Mouse (Mus musculus): ENCODE measurements around the gene Ehd1. TPM values are rescaled to one million over a fixed set of nuclear protein-coding genes. Genes with fewer than 3 reads are reported as not detected.
"Not testable (repeated sequence)": the region's sequence is repeated elsewhere in the genome, so short reads cannot be mapped to it uniquely, and the experiment has no call there.

Ehd1 gene
- polyA plus RNA-seq, 1 experiment from 2014 or later, result 80.0 TPM

- Histone ChIP-seq H3K9me3 (ENCODE audit: control insufficient read depth, low read length) (no peaks in the 10 kb centered on the region), H3K4me3 (replicated peaks; ENCODE audit: low read length) (no peak overlapping the region), H3K27ac (no peak overlapping the region), H3K4me2 (replicated peaks) (no peak overlapping the region), H3K9ac (no peak overlapping the region), H3K27me3 (ENCODE audit: control insufficient read depth, insufficient read depth, low read length) (no peaks in the 10 kb centered on the region), H3K36me3 (replicated peaks; ENCODE audit: control insufficient read depth, insufficient read depth) (peaks cover 71% of the 10 kb centered on the region), H3K4me1 (replicated peaks; ENCODE audit: control insufficient read depth, insufficient read depth, low read length) (peaks cover 27% of the 10 kb centered on the region)
- ATAC-seq (ENCODE audit: low FRiP score) (no peak), DNase-seq (ENCODE audit: low spot score) (no peak)
- 81% methylated on average over 5 of the region's 5 CpGs for WGBS
Observed at GRCm38 (mm10) chr19:6283001-6283400, 6.5 kb downstream of the Ehd1 start.

GRCm38 (mm10) chr19:6284502-6284901, 8.0 kb downstream of the Ehd1 start:
- H3K36me3 ChIP-seq (replicated peaks; ENCODE audit: control insufficient read depth, insufficient read depth), result peaks cover 79% of the 10 kb centered on the region

GRCm38 (mm10) chr19:6285226-6285625, 8.7 kb downstream of the Ehd1 start:
- ATAC-seq (ENCODE audit: low FRiP score) (no peak), DNase-seq (ENCODE audit: low spot score) (no peak)
- Histone ChIP-seq H3K27me3 (ENCODE audit: control insufficient read depth, insufficient read depth, low read length) (no peaks in the 10 kb centered on the region), H3K4me1 (replicated peaks; ENCODE audit: control insufficient read depth, insufficient read depth, low read length) (peaks cover 6% of the 10 kb centered on the region), H3K9ac (no peak overlapping the region), H3K4me3 (replicated peaks; ENCODE audit: low read length) (no peak overlapping the region), H3K4me2 (replicated peaks) (no peak overlapping the region), H3K27ac (no peak overlapping the region), H3K9me3 (ENCODE audit: control insufficient read depth, low read length) (no peaks in the 10 kb centered on the region), H3K36me3 (replicated peaks; ENCODE audit: control insufficient read depth, insufficient read depth) (peaks cover 79% of the 10 kb centered on the region)
- WGBS, result 90% methylated on average over 8 of the region's 8 CpGs

More at GRCm38 (mm10) chr19:6284502-6284901, 8.0 kb downstream of the Ehd1 start:
- Histone ChIP-seq H3K4me2 (replicated peaks) (no peak overlapping the region), H3K4me1 (replicated peaks; ENCODE audit: control insufficient read depth, insufficient read depth, low read length) (peaks cover 12% of the 10 kb centered on the region), H3K27me3 (ENCODE audit: control insufficient read depth, insufficient read depth, low read length) (no peaks in the 10 kb centered on the region), H3K9ac (no peak overlapping the region), H3K27ac (no peak overlapping the region), H3K4me3 (replicated peaks; ENCODE audit: low read length) (no peak overlapping the region), H3K9me3 (ENCODE audit: control insufficient read depth, low read length) (no peaks in the 10 kb centered on the region)
- DNase-seq (ENCODE audit: low spot score) (no peak), ATAC-seq (ENCODE audit: low FRiP score) (no peak)
- 94% methylated on average over 12 of the region's 12 CpGs for WGBS

GRCm38 (mm10) chr19:6285632-6286433, 9.3 kb downstream of the Ehd1 start:
- no peak for ATAC-seq (ENCODE audit: low FRiP score)
- no peaks in the 10 kb centered on the region for H3K9me3 ChIP-seq (ENCODE audit: control insufficient read depth, low read length)
- H3K27me3 ChIP-seq (ENCODE audit: control insufficient read depth, insufficient read depth, low read length), result no peaks in the 10 kb centered on the region
- peaks cover 6% of the 10 kb centered on the region for H3K4me1 ChIP-seq (replicated peaks; ENCODE audit: control insufficient read depth, insufficient read depth, low read length)
- peaks cover 75% of the 10 kb centered on the region for H3K36me3 ChIP-seq (replicated peaks; ENCODE audit: control insufficient read depth, insufficient read depth)
- WGBS, result 84% methylated on average over 7 of the region's 7 CpGs
- no peak for DNase-seq (ENCODE audit: low spot score)
- no peak overlapping the region for H3K4me2 ChIP-seq (replicated peaks)
- no peak overlapping the region for H3K4me3 ChIP-seq (replicated peaks; ENCODE audit: low read length)
- no peak overlapping the region for H3K27ac ChIP-seq
- H3K9ac ChIP-seq, result no peak overlapping the region

- Histone ChIP-seq H3K4me2 (replicated peaks) (no peak overlapping the region), H3K9me3 (ENCODE audit: control insufficient read depth, low read length) (no peaks in the 10 kb centered on the region), H3K27me3 (ENCODE audit: control insufficient read depth, insufficient read depth, low read length) (no peaks in the 10 kb centered on the region), H3K4me3 (replicated peaks; ENCODE audit: low read length) (no peak overlapping the region), H3K9ac (no peak overlapping the region), H3K36me3 (replicated peaks; ENCODE audit: control insufficient read depth, insufficient read depth) (peaks cover 66% of the 10 kb centered on the region), H3K27ac (no peak overlapping the region), H3K4me1 (replicated peaks; ENCODE audit: control insufficient read depth, insufficient read depth, low read length) (peaks cover 6% of the 10 kb centered on the region)
- ATAC-seq (ENCODE audit: low FRiP score) (no peak), DNase-seq (ENCODE audit: low spot score) (no peak)
- 89% methylated on average over 19 of the region's 19 CpGs for WGBS
Observed at GRCm38 (mm10) chr19:6286434-6287401, 10.2 kb downstream of the Ehd1 start.

- no peaks in the 10 kb centered on the region for H3K27me3 ChIP-seq (ENCODE audit: control insufficient read depth, insufficient read depth, low read length)
- H3K27ac ChIP-seq, result peak overlapping the region; percentile 29; the same call in 1 of the 2 replicates
- DNase-seq (ENCODE audit: low spot score) (no peak), ATAC-seq (ENCODE audit: low FRiP score) (no peak)
- no peak overlapping the region for H3K4me3 ChIP-seq (replicated peaks; ENCODE audit: low read length)
- no peak overlapping the region for H3K9ac ChIP-seq
- no peak overlapping the region for H3K4me2 ChIP-seq (replicated peaks)
- WGBS, result 83% methylated on average over 13 of the region's 13 CpGs
- no peaks in the 10 kb centered on the region for H3K9me3 ChIP-seq (ENCODE audit: control insufficient read depth, low read length)
- H3K36me3 ChIP-seq (replicated peaks; ENCODE audit: control insufficient read depth, insufficient read depth), result peaks cover 50% of the 10 kb centered on the region
- peaks cover 6% of the 10 kb centered on the region for H3K4me1 ChIP-seq (replicated peaks; ENCODE audit: control insufficient read depth, insufficient read depth, low read length)
Observed at GRCm38 (mm10) chr19:6288236-6288894, 11.8 kb downstream of the Ehd1 start.

- Histone ChIP-seq H3K27ac (no peak overlapping the region), H3K9ac (no peak overlapping the region), H3K4me1 (replicated peaks; ENCODE audit: control insufficient read depth, insufficient read depth, low read length) (peaks cover 6% of the 10 kb centered on the region), H3K27me3 (ENCODE audit: control insufficient read depth, insufficient read depth, low read length) (no peaks in the 10 kb centered on the region), H3K4me2 (replicated peaks) (no peak overlapping the region), H3K36me3 (replicated peaks; ENCODE audit: control insufficient read depth, insufficient read depth) (peaks cover 46% of the 10 kb centered on the region), H3K9me3 (ENCODE audit: control insufficient read depth, low read length) (no peaks in the 10 kb centered on the region), H3K4me3 (replicated peaks; ENCODE audit: low read length) (no peak overlapping the region)
- DNase-seq (ENCODE audit: low spot score) (no peak), ATAC-seq (ENCODE audit: low FRiP score) (no peak)
- 96% methylated on average over 14 of the region's 14 CpGs for WGBS
Observed at GRCm38 (mm10) chr19:6289696-6290238, 13.2 kb downstream of the Ehd1 start.

- H3K9me3 ChIP-seq (ENCODE audit: control insufficient read depth, low read length); H3K9ac ChIP-seq; DNase-seq (ENCODE audit: low spot score); H3K4me1 ChIP-seq (replicated peaks; ENCODE audit: control insufficient read depth, insufficient read depth, low read length); H3K4me2 ChIP-seq (replicated peaks); H3K4me3 ChIP-seq (replicated peaks; ENCODE audit: low read length); ATAC-seq (ENCODE audit: low FRiP score); H3K27me3 ChIP-seq (ENCODE audit: control insufficient read depth, insufficient read depth, low read length); H3K27ac ChIP-seq: not testable (repeated sequence)
- H3K36me3 ChIP-seq (replicated peaks; ENCODE audit: control insufficient read depth, insufficient read depth), result peaks cover 45% of the 10 kb centered on the region
- WGBS, result 95% methylated on average over 5 of the region's 6 CpGs
Observed at GRCm38 (mm10) chr19:6290720-6291116, 14.2 kb downstream of the Ehd1 start.
